Mouse (Mus musculus) stomach, adult 2 months (tissue): ENCODE results near the gene Efna3. TPM values are rescaled to one million over a fixed set of nuclear protein-coding genes. Genes with fewer than 3 reads are reported as not detected.

ENCODE experiments used
- polyA plus RNA-seq: library from polyadenylated mRNA; depleted of rRNA; stranded (reverse); fragments of >200 nt; gene quantifications from 2 replicates; pipeline ENCODE4 v1.2.3, GENCODE M21; 2012; rRNA removed

Gene Efna3
- polyA plus RNA-seq, result 22.2 and 41.9 TPM in 2 replicates

DNA sequence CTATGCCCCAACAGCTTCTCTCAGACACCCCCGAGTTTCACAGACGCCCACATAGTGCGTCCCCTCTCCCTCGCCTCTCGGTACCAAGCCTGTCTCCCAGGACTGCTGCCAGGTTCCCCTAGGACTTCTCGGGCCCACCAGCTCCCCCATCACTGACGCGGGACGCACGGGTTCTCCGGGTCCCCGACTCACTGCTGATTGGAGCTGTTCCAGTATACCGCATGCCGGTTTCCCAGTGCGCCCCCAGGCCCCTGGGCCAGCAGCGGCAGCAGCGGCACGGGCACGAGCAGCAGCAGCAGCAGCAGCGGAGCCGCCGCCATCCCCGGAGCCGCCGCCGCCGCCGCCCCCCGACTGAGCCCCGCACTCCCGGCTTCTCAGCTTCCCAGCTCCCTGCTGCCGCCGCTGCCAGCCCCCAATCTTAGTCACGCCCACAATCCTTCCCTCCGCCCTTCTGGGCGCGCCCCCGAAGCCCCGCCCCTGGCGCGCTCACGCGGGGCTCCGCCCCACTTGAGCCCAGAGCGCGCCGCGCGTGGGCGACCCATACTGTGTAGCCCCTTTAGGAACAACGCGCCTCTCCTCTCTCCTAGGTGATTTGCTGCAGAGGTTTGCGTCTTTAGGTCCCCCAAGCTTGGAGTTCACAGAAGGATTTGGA lies at the start of gene Efna3:
TSS of gene Efna3 (minus strand) at position 452 of the 652 bp plus-strand sequence.

DNA sequence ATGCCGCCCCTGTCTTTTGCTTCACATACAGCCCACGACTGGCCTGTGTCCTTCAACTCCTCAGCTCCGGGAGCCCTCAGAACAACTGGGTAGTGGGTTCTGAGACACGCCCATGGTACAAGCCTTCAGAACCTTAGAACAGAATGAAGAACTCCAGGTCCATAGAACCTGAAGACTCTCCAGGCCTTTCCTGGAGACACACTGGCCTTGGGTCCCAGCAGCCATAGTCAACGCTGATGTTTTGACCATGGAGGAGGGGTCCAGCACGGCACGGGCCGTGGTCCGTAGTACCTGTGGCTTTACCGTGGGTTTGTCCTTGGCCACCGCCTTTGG lies 42.4 kb upstream of the Efna3 start, which contains the start of gene Dcst1:
TSS of gene Dcst1 (minus strand) at position 101 of the 333 bp plus-strand sequence.

DNA sequence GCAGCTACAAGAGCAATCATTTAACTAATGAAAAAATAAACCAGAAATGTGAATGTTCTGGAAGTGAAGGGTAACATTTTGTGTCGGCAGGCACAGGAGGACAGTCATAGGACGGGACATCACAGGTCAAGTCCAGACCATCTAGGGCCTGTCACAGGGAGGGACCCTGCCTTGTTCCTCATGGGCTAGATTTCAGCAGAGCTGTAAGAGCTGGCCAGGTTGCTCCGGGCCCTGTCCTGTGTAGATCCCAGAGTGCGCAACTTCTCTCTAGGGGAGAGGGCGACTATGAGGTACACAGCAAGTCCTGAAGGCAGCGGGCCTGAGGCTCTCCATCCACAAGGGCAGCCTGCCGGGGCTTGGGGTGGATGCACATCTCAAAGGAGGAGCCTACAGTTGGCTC lies 38.9 kb upstream of the Efna3 start, which contains the start of gene Dcst2:
TSS of gene Dcst2 (plus strand) at position 301 of the 400 bp plus-strand sequence.

DNA sequence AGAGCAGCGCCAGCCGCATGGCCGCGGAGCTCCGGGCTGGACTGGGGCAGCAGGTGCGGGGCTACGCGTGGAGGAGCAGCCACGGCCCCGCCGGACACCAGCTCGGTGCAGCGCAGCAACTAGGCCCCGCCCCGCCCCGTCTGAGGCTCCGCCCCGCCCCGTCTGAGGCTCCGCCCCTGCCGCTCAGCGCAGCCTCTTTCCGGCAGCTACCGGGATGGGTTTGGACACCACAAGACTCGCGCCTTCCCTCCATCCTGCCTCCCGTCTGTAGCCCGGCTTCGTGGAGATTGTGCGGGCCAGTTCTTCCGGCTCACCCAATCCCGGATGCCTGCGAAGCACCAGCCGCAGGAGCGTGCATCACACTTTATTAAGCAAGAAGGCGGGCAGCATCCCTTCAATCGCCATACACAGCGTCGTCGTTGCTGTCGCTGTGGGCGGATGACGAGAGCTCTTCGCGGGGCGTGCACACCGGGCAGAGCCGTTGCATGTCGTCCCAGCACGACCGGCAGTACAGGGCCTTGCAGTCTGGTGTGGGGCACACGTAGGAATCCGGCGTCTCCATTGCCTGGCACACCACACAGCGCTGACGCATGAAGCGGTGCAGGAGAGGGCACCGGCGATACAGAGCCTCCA lies 27.2 kb upstream of the Efna3 start, which contains the start of gene Adam15:
TSS of gene Adam15 (minus strand) at position 128 of the 633 bp plus-strand sequence.

DNA sequence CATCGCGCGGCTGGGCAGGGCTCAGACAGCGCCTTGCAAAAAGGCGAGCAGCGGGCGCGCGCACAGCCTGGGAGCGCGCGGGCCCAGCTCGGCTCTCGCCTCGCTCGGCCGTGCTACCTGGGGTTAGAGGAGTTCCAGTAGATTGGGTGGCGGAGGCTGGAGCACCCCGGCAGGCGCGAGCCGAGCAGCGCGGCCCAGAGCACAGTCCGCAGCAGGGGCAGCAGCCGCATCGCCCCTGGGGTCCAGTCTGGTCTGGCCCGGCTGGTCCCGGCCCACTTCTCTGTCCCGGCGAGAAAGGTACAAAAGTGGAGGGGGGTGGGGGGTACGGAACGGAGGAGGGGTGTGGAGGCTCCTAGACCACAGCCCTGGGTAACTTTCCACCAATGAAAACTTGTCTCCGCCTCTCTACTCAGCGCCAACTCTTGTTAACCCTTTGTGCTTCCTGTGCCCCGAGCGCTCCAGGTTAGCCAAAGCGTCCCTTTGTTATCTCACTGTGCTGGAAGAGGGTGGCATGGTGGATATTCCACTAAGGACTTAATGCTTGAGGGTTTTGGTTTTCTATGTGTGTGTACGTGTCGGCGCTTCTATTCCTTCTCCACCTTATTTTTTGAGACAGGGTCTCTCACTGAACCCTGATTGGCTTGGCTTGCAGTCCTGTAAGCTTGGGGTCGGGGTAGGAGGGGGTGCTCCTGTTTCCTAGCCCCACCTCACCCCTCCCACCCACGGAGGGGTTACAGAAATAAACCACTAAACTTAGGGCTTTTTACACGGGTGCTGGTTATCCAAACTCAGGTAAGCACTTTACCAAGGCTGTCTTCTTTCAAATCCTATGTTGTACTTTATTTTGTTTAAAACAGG lies 15.2 kb upstream of the Efna3 start, which contains the start of gene Efna4:
TSS of gene Efna4 (minus strand) at position 308 of the 858 bp plus-strand sequence.

DNA sequence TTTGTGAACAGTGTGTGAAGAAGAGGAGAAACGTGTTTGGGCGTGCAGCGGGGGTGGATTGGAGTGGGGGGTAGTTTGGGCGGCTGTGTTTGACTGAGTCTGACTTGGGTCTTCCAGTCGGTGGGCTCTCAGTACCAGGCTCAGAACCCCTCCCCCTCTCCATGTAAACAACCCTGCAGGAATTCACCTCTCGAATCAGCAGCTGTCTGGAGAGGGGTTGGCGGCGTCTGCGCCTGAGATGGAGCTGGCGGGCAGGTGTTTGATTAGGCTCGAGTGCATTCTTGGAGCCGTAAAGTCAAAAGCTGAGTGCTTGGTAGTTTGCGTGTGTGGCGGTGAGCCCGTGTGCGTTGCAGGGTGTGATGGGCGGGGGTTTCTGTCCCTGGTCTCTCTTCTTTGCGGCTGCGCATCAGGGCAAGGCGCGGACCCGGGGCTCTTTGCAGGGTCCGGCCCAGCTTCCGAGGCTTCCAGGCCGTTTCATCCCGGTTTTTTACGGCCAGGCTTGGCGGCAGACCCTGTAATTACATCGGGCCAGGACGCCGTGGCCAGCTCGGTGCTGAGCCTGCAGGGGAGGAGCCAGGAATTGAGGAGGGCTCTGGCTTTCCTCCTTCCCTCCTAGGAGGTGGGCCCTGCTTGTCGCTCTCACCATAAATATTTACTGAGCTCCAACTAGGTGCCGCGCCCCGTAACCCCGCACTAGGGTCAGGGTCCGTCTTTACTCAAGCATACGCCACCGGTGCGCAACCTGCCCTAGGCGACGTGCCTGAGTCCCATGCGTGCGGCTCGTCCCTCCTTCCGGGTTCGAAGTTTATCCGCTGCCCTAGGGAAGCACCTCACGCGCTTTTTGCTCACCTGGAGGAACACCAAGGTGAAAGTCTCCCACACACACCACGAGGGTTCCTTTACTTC lies 41.9 kb downstream of the Efna3 start, which contains the start of gene Efna1:
TSS of gene Efna1 (minus strand) at position 537 of the 906 bp plus-strand sequence.

DNA sequence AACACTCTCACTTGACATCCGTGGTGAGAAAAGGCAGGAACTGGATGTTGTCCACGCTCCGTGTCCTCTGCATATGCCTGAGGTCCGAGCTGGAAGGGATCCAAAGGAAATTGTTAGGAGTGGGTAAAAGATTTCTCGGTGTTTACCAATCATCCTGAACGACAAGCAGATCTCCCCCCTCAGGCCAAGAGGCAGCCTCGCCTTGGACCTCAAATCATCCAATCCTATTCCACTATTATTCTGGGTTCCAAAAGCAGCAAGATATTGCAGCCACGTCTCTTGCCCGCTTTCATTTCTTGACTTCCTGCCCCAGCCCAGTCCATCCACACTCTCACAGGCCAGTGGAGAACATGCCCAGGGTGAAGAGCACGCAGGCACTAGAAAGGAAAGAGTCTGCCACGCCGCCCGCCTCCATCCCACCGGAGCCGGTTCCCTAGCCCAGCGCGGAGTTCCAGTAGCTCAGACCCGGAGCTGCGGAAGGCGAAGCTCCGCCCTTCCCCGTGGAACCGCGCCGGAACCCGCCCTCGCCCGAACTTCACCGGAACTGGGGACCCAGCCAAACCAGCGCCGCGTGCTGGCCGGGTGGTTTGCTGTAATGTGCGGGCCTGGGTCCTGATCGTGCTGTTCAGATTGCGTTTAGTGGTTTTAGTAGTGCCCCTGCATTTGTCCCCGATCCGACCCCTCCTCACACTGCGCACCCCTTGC lies 52.6 kb downstream of the Efna3 start, which contains the start of gene Slc50a1:
TSS of gene Slc50a1 (minus strand) at position 520 of the 705 bp plus-strand sequence.

Other genes starting within 250 kb of the Efna3 start
- gene Rusc1, start 229.7 kb downstream of the Efna3 start, polyA plus RNA-seq, result 33.5 and 43.6 TPM in 2 replicates
- not detected in 2 replicates for gene Gm43738, start 221.9 kb downstream of the Efna3 start, polyA plus RNA-seq
- 111 and 125 TPM in 2 replicates for gene Fdps, start 221.0 kb downstream of the Efna3 start, polyA plus RNA-seq
- gene Pklr, start 186.8 kb downstream of the Efna3 start, polyA plus RNA-seq, result 52.9 and 76.0 TPM in 2 replicates
- 0.65 and 1.1 TPM in 2 replicates for gene Hcn3, start 162.8 kb downstream of the Efna3 start, polyA plus RNA-seq
- 13.4 and 18.5 TPM in 2 replicates for gene Clk2, start 158.2 kb downstream of the Efna3 start, polyA plus RNA-seq
- 74.0 and 74.9 TPM in 2 replicates for gene Scamp3, start 145.5 kb downstream of the Efna3 start, polyA plus RNA-seq
- gene Fam189b, start 139.8 kb downstream of the Efna3 start, polyA plus RNA-seq, result 20.3 and 21.6 TPM in 2 replicates
- 45.8 and 47.7 TPM in 2 replicates for gene Gba, start 120.0 kb downstream of the Efna3 start, polyA plus RNA-seq
- 27.5 and 28.7 TPM in 2 replicates for gene Thbs3, start 107.8 kb downstream of the Efna3 start, polyA plus RNA-seq
- 108 and 129 TPM in 2 replicates for gene Mtx1, start 95.9 kb downstream of the Efna3 start, polyA plus RNA-seq
- gene Muc1, start 93.9 kb downstream of the Efna3 start, polyA plus RNA-seq, result 698 and 860 TPM in 2 replicates
- gene Krtcap2, start 77.0 kb downstream of the Efna3 start, polyA plus RNA-seq, result 227 and 292 TPM in 2 replicates
- 12.7 and 15.7 TPM in 2 replicates for gene Trim46, start 76.7 kb downstream of the Efna3 start, polyA plus RNA-seq
- gene Dpm3, start 63.6 kb downstream of the Efna3 start, polyA plus RNA-seq, result 275 and 451 TPM in 2 replicates
- 140 and 155 TPM in 2 replicates for gene Slc50a1, start 52.4 kb downstream of the Efna3 start, polyA plus RNA-seq
- 25.4 and 26.7 TPM in 2 replicates for gene Efna1, start 41.8 kb downstream of the Efna3 start, polyA plus RNA-seq
- 5.6 and 17.9 TPM in 2 replicates for gene Efna4, start 15.1 kb upstream of the Efna3 start, polyA plus RNA-seq
- 105 and 117 TPM in 2 replicates for gene Adam15, start 27.0 kb upstream of the Efna3 start, polyA plus RNA-seq
- gene Dcst2, start 39.0 kb upstream of the Efna3 start, polyA plus RNA-seq, result 0.84 and 1.1 TPM in 2 replicates
- gene Dcst1, start 42.3 kb upstream of the Efna3 start, polyA plus RNA-seq, result 0.03 and 0.13 TPM in 2 replicates
- gene Zbtb7b, start 71.8 kb upstream of the Efna3 start, polyA plus RNA-seq, result 85.6 and 92.0 TPM in 2 replicates
- gene Lenep, start 79.8 kb upstream of the Efna3 start, polyA plus RNA-seq, result 0.35 and 0.95 TPM in 2 replicates
- gene Flad1, start 88.9 kb upstream of the Efna3 start, polyA plus RNA-seq, result 12.9 and 14.3 TPM in 2 replicates
- 4.7 and 4.9 TPM in 2 replicates for gene Cks1b, start 95.4 kb upstream of the Efna3 start, polyA plus RNA-seq
- 28.6 and 34.3 TPM in 2 replicates for gene Shc1, start 95.5 kb upstream of the Efna3 start, polyA plus RNA-seq
- 53.2 and 125 TPM in 2 replicates for gene Pygo2, start 107.2 kb upstream of the Efna3 start, polyA plus RNA-seq
- gene Pbxip1, start 113.7 kb upstream of the Efna3 start, polyA plus RNA-seq, result 37.4 and 38.3 TPM in 2 replicates
- gene Pmvk, start 131.6 kb upstream of the Efna3 start, polyA plus RNA-seq, result 7.5 and 10.9 TPM in 2 replicates
- gene Kcnn3, start 197.2 kb upstream of the Efna3 start, polyA plus RNA-seq, result 2.5 and 4.8 TPM in 2 replicates